Mouse (Mus musculus): ENCODE measurements around the gene Rad51b. TPM values are rescaled to one million over a fixed set of nuclear protein-coding genes. Genes with fewer than 3 reads are reported as not detected.

Rad51b gene
- total RNA-seq, 2 experiments from 2014 or later: 0.17 TPM; not detected in 1

GRCm38 (mm10) chr12:79789481-79789880, 492.4 kb downstream of the Rad51b start:
- intact Hi-C loops (cut with DNase I): no loop called here
- DNase-seq (ENCODE audit: low spot score in 2 of 2): no peak

GRCm38 (mm10) chr12:79793382-79793781, 496.3 kb downstream of the Rad51b start:
- no peak for DNase-seq (ENCODE audit: low spot score in 2 of 2)
- intact Hi-C loops (cut with DNase I): no loop called here

DNA sequence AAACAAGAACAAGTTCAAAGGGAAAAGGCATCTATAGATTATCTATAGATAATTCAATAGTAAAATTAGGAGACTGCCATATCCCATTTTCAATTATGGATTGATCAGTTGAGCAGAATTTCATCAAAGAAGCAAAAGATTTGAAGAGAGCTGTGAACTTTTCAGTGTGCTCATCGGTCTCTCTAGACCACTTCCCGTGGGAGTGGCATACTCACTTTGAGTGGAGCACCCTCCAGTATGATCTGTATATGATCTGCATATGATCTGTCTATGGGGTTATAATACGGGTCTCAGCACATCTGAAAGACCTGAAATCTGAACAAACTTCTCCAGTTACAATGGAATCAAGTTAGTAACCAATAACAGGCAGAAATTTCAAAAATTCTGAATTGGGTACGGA, 497.7 kb downstream of the Rad51b start:
- intact Hi-C loops (cut with DNase I): no loop called here
- DNase-seq (ENCODE audit: low spot score in 2 of 2): no peak

- intact Hi-C loops (cut with DNase I): no loop called here
- no peak for DNase-seq (ENCODE audit: low spot score in 2 of 2)
These were observed 499.2 kb downstream of the Rad51b start for GRCm38 (mm10) chr12:79796260-79796659.

GRCm38 (mm10) chr12:79796823-79797821, 500.0 kb downstream of the Rad51b start:
- intact Hi-C loops (cut with DNase I): no loop called here
- DNase-seq (ENCODE audit: low spot score in 2 of 2): no peak

DNA sequence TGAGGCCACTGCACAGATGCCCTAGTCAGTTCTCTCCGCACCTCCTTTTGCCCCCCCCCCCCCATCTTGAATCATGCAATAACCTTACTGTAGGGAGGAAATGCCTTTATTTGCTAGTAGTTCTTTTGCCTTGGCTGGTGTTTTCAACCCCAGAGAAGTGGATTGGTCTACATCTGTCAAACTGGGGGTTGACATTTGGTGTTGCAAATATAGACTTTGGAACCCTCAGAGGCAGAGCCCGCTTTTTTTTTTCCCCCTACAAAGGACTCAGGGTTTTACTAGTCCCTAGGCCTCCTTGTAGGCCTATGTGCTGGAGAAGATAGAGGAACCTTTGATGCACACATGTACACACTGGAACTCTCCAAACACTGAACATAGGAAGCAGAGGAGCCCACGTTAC, 501.4 kb downstream of the Rad51b start:
- intact Hi-C loops (cut with DNase I): no loop called here
- no peak for DNase-seq (ENCODE audit: low spot score in 2 of 2)

DNA sequence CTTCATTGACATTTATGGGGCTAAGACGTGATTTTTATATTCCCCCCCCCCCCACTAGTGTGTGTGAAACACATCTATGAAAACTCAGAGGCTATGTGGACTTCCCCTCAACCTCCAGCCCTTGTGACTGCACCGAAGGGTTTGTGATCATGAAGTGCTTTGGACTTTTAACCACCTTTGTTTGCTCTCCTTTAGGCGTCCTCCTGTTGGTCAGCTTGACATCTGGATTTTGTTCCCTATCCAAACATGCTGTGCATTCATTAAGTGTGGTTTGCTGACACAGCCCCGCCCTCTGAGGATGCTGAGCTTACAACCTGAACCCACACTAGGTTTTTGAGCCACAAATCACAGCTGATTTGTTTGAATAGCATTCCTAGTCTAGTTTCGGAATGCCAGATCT, 502.3 kb downstream of the Rad51b start:
- DNase-seq (ENCODE audit: low spot score in 2 of 2): no peak
- intact Hi-C loops (cut with DNase I): no loop called here

GRCm38 (mm10) chr12:79803670-79804069, 506.6 kb downstream of the Rad51b start:
- intact Hi-C loops (cut with DNase I): no loop called here
- no peak for DNase-seq (ENCODE audit: low spot score in 2 of 2)

GRCm38 (mm10) chr12:79804776-79805524, 507.9 kb downstream of the Rad51b start:
- DNase-seq (ENCODE audit: low spot score in 2 of 2): no peak
- intact Hi-C loops (cut with DNase I): no loop called here

GRCm38 (mm10) chr12:79806990-79807389, 509.9 kb downstream of the Rad51b start:
- no peak for DNase-seq (ENCODE audit: low spot score in 2 of 2)
- intact Hi-C loops (cut with DNase I): no loop called here

DNA sequence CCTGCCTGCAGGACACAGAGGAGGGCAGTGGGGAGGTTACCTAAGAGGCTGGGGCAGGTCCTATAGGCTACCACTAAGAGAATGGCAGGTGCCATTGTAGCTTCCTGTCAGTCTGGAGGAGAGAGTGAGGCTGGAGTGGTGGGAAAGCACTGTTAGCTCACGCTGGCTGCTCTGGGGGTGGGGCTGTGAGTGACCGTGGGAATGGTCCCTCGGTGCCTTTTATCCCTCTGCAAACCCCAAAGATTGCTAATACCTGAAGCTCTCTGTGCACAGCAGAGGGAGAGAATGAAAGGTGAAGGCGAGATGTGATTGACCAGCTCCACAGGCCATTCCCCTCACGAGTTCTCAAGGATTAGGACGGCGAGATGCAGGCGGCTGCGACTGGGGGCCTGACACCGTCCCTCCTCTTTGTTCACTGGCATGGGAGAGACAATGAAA, 510.3 kb downstream of the Rad51b start:
- intact Hi-C loops (cut with DNase I): no loop called here

DNA sequence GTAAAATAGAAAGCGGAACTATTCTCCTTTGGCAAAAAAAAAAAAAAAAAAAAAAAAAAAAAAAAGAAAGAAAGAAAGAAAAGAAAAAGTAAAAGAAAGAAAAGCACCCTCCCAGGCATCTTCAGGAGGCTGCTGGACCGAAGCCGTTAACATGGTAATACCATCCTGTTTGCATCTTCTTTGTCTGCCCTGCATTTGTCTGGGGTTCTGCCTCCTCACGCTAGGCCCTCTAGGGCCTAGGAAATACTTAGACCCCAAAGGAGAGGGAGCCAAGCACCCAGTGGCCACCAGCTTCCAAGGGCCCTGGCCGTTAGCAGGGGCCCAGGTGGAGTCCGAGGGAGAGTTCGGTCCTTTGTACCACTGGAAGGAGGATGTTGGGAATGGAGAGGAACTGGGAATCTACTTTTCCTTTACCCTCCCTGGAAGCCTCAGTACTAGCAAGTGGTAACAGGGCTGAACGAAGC, 510.9 kb downstream of the Rad51b start:
- intact Hi-C loops (cut with DNase I): no loop called here
- DNase-seq (ENCODE audit: low spot score in 2 of 2): no peak

More for the DNA sequence above, 510.3 kb downstream of the Rad51b start:
- DNase-seq (ENCODE audit: low spot score in 2 of 2): no peak

DNA sequence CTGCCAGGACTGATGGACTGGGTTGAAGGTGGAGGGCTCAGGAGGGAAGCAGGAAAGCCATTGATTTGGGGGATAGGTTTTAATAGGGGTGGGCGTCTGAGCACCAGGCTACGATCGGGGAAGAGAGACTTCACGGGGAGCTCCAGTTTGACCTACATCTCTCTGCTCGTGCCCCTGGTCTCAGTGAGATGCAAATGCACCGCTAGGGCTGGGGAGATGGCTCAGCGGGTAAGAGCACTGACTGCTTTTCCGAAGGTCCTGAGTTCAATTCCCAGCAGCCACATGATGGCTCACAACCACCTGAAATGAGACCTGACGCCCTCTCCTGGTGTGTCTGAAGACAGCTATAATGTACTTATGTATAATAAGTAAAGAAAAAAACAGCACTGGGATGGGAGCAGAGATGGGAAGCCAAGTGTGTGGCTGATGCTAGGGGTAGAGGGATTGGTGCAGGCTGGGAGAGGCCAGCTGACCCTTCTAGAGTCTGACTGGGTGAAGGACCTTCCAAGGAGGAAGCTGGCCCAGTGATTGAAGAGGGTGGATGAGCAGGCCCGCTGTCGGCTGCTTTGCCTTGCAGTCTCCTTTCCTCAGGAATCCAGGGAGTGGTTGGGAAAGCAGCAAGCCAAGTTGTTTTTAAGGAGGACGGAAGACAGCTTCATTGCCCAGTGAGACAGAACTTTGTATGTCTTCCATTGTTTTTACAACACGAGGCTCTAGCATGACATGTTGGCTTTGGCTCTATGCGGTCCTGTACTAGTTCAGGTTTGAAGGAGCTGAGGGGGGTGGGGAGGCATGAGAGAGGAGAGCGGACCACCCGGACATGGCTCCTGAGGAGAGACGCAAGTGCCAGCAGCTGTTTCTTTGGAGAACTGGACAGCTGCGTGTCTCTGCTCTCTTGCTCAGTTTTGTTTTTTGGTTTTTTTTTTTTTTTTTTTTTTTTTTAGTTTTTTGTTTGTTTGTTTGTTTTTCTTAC, 511.6 kb downstream of the Rad51b start:
- no peak for DNase-seq (ENCODE audit: low spot score in 2 of 2)
- intact Hi-C loops (cut with DNase I): no loop called here

DNA sequence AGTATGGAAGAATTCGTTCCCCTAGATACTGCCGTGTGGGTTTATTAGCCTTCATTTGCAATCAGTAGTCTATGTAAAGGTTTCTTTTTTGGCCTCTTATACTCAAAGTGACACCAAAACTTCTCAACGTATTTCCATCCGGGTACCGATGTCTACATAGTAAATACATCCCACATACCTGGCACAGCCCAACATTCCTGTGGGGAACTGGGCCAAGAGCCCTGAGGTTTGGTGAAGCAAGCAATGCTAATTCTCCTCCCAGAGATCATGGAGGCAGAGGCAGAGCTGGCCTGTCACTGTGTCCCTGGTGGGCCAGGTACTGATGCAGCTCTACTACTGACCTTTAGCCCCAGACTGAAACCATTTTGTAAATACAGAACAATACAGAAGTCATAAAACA, 512.4 kb downstream of the Rad51b start:
- DNase-seq (ENCODE audit: low spot score in 2 of 2): no peak
- intact Hi-C loops (cut with DNase I): no loop called here

- no peak for DNase-seq (ENCODE audit: low spot score in 2 of 2)
- intact Hi-C loops (cut with DNase I): no loop called here
These were observed 515.3 kb downstream of the Rad51b start for GRCm38 (mm10) chr12:79812422-79812821.

GRCm38 (mm10) chr12:79812838-79813563, 515.9 kb downstream of the Rad51b start:
- DNase-seq (ENCODE audit: low spot score in 2 of 2): no peak
- intact Hi-C loops (cut with DNase I): no loop called here

DNA sequence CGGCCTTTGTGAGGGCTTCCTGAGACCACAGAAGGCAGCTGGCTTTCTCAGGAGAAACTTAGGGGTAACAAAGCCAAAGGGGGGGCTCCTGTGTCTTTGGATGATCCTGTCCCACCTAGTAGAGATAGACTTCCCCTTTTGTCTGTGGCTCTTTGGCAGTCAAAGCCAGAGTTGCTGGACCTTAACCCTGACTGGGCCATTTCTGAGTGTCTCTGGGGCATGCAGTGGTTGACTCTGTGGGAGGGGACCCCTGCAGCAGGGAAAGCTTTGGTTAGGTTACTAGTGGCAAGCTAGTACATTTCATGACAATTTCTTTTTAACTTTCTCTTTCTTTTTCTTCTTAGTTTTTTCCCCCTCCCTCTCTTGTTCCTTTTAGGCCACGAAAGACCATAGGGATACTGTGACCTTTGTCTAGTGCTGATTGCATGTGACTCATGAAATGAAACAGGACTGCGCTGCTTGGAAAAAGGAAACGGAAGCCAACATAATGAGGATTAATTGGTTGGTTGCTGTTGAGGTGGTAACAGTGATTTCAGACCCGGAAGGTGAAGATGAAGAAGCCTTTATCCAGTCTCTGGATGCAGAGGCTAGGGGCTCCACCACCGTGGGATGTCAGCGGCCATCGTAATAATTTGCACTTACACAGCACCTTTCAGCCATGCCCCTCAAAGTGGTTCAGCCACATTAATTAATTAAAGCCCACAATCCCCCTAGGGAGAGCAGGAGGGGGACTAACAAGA, 516.7 kb downstream of the Rad51b start:
- intact Hi-C loops (cut with DNase I): no loop called here
- no peak for DNase-seq (ENCODE audit: low spot score in 2 of 2)
